Mouse (Mus musculus) adrenal gland, adult 18-20 months (tissue): ENCODE data around the gene Nol10. TPM values are rescaled to one million over a fixed set of nuclear protein-coding genes. Genes with fewer than 3 reads are reported as not detected.

ENCODE experiments used
- DNase-seq, 2 experiments: peaks; one replicate each; pipeline ENCODE4 v3.0.0; 2021 to 2022; ENCODE audit warnings: low spot score in 2 of 2
- total RNA-seq, 2 experiments: library from RNA; stranded (reverse); gene quantifications; 1 replicate in 1 of 2; 2 replicates in 1 of 2; pipeline ENCODE4 v1.2.3; 2021

Nol10 gene
- total RNA-seq, 2 experiments from 2014 or later, result 16.7 to 17.8 TPM

GRCm38 (mm10) chr12:17403998-17404397, 55.7 kb downstream of the Nol10 start:
- DNase-seq, result no peak

- no peak for DNase-seq
Measured at GRCm38 (mm10) chr12:17406825-17407224, 58.6 kb downstream of the Nol10 start.

GRCm38 (mm10) chr12:17408312-17408711, 60.1 kb downstream of the Nol10 start:
- no peak for DNase-seq

GRCm38 (mm10) chr12:17411242-17411641, 63.0 kb downstream of the Nol10 start:
- DNase-seq, result no peak

GRCm38 (mm10) chr12:17411797-17412526, 63.7 kb downstream of the Nol10 start:
- DNase-seq, result no peak

GRCm38 (mm10) chr12:17414734-17415133, 66.5 kb downstream of the Nol10 start:
- DNase-seq, result no peak

- DNase-seq, result no peak
Measured at GRCm38 (mm10) chr12:17420168-17420810, 72.0 kb downstream of the Nol10 start.

- no peak for DNase-seq
Measured at GRCm38 (mm10) chr12:17425254-17426169, 77.3 kb downstream of the Nol10 start.

- DNase-seq, result no peak
Measured at GRCm38 (mm10) chr12:17426735-17427134, 78.5 kb downstream of the Nol10 start.

GRCm38 (mm10) chr12:17430578-17430977, 82.3 kb downstream of the Nol10 start:
- no peak for DNase-seq

- no peak for DNase-seq
Measured at GRCm38 (mm10) chr12:17431166-17431565, 82.9 kb downstream of the Nol10 start.

- DNase-seq, result no peak
Measured at GRCm38 (mm10) chr12:17431812-17432332, 83.6 kb downstream of the Nol10 start.

- DNase-seq, result no peak
Measured at GRCm38 (mm10) chr12:17433712-17434111, 85.5 kb downstream of the Nol10 start.

- DNase-seq, result no peak
Measured at GRCm38 (mm10) chr12:17436471-17436870, 88.2 kb downstream of the Nol10 start.

- DNase-seq, result peak in 1 of 2 experiments; percentile 37
Measured at GRCm38 (mm10) chr12:17440251-17440651, 92.0 kb downstream of the Nol10 start.

GRCm38 (mm10) chr12:17441495-17441894, 93.2 kb downstream of the Nol10 start:
- peak; percentile 44 to 51 for DNase-seq

GRCm38 (mm10) chr12:17444406-17444805, 96.1 kb downstream of the Nol10 start:
- DNase-seq, result no peak

- DNase-seq, result no peak
Measured at GRCm38 (mm10) chr12:17445251-17445650, 97.0 kb downstream of the Nol10 start.

- no peak for DNase-seq
Measured at GRCm38 (mm10) chr12:17448781-17449180, 100.5 kb downstream of the Nol10 start.

- DNase-seq, result no peak
Measured at GRCm38 (mm10) chr12:17449661-17450091, 101.4 kb downstream of the Nol10 start.

GRCm38 (mm10) chr12:17450503-17450902, 102.2 kb downstream of the Nol10 start:
- DNase-seq, result no peak
